Mouse (Mus musculus): ENCODE measurements around the gene Crocc. TPM values are rescaled to one million over a fixed set of nuclear protein-coding genes. Genes with fewer than 3 reads are reported as not detected.

Crocc gene
- total RNA-seq, 2 experiments from 2014 or later: 36.3 to 41.7 TPM

DNA sequence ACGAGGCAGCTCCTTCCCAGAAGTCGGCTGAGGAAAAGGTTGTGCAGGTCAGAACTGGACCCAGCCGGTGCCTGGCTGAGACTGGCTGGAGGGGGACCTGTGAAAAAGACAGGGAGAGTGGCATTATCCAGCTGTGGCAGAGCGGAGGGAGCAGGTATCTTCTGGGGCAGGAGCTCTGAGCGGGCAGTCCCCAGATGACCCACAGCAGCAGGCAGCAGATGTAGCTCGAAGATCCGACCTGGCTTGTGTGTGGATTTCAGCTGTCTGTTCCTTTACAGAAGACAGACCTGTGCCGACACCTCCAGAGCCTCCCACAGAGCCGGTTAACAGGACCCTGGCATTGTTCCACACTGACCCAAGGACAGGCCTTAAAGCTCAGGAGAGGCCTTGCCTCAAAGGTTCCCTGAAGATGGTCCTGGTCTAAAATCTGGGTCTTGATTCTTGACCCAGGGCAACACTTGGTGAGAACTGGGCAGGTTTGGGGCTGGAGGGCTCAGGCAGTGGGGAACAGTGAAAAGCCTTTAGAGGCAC, 7.2 kb upstream of the Crocc start:
- DNase-seq (ENCODE audit: low spot score in 2 of 2): no peak

DNA sequence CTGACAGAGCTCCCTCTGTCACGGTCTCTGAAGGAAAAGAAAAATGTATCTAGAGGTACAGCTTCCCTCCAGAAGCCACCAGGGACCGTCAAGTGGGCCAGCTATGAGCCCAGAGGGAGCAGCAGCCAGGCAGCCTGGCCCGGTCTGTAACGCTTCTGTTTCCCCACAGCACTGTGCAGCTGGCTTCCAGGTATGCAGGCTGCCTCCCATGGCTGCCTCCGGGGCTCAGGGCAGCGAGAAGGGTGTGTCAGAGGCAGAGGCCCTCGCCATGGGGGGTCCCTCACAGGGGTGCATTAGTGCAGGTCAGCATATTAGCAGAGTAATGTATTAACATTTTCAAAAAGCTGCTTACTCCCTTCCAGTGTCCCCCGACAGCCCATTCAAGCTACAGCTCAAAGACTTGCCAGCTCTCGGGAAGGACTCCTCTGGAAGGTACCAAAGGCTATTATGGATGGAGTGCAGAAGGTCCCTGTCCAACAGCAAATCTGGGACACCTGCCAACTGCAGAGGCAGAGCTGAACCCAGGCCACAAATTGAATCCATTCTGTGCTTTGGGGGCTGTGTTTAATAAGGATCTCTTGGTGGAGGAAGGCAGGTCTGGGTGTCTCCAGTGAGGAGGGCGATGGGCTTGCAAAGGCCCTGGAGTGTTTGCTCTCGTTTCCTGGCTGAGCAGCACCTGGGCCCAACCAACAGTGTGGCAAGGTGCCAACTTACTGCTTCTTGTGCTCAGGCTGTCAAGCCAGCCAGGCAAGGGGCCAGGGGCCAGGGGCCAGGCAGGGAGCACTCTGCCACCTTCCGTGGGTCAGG, 6.6 kb upstream of the Crocc start:
- no peak for DNase-seq (ENCODE audit: low spot score in 2 of 2)

GRCm38 (mm10) chr4:141065123-141065522, 4.8 kb upstream of the Crocc start:
- DNase-seq (ENCODE audit: low spot score in 2 of 2): peak; percentile 74 to 84

GRCm38 (mm10) chr4:141064104-141064659, 3.8 kb upstream of the Crocc start:
- no peak for DNase-seq (ENCODE audit: low spot score in 2 of 2)

DNA sequence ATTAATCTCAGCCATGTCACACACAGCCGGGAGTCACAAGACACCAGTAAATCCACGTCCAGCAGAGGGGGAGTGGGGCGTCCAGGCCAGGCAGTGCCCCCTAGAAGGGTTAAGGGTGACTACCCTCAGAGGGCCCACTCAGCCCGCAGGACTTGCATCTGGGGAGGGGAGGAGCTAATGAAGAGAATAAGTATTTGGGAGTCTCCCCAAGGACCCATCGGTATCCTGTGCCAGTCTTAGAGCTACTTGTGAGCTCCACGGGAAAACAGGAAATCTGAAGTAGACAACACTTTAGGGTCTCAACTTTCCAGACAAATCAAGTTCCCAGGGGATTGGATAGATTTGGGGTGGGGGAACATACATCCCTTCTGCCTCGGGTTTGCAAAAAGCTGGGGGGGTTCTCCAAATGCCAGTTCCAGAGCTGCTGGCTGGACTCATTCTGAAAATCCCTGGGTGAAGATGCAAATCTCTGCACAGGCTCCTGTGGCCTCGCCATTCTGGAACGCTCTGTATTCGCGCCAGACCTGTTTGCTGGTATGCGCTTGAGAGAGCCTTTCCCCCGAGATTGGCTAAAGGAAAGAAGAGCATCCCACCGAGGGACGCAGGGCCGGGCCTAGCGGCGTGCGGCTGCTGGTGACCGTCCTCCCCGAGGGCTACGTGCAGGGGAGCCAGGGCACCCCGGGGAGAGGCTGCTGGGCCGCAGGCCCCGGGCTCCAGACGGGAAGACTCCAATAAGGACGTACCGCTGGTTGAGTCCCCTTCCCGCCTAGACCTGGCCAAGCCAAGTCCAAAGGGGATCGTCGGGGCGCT, 529 bp downstream of the Crocc start:
- no peak for DNase-seq (ENCODE audit: low spot score in 2 of 2)

DNA sequence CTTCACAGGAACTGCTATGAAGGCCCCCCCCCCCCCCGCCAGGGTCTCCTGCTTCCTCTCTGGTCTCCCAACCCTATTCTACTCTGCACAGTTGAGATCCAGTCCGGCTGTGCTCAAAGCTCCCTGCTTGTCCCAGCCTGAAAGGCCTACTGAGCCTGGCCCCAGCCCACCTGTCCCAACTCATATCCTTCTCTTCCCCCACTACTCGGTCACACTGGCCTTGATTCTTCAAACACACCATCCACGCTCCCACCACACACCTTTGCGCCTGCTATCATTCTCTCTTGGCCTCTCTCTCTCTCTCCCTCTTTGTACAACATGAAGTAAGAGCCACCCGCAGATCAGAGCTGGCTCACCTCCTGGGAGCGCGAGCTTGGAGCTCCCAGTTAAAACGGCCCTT, 1.5 kb downstream of the Crocc start:
- DNase-seq (ENCODE audit: low spot score in 2 of 2): no peak

DNA sequence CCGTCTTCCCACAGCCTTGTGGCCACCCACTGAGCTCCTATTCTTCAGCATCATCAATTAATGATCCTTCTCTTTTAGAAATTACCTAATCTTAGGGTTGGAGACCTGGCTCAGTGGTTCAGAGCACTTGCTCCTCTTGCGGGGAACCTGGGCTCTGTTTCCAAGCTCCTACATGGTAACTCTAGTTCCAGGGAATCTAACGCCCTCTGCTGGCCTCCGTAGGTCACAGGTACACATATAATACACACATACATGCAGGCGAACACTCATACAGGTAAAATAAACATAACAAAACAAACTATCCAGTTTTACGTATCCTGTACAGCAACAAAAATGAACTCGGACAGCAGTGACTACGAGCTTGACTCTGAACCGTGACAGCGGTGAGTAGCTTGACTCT, 3.4 kb downstream of the Crocc start:
- DNase-seq (ENCODE audit: low spot score in 2 of 2): no peak

DNA sequence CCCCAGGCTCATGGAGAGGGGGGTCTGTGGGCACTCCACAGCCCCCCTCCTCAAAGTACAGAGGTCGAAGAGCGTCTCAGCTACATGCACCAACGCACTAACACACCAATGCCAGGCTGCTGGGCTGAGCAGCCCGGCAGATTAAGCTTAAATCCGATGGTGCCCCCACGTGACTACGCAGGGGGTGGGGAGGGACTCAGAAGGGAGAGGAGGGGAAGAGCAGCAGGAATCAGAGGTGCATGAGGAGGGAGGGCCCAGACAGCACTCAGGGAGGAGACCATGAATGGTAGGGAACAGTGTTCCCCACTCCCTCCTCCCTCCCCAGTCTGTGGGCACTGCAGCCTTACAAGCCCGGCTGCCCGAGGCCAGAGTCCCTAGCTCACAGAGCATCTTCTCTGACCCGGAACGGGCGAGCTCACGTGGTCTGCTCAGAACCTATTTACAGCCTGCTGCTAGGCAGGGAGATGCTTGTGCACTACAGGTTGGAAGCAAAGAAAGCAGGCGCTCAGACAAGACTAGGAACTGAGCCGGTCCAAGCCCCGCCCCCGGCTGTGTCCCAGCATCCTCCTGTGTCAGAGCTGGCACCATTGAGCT, 6.7 kb downstream of the Crocc start:
- peak; percentile 67 to 73 for DNase-seq (ENCODE audit: low spot score in 2 of 2)

- no peak for DNase-seq (ENCODE audit: low spot score in 2 of 2)
Measured at GRCm38 (mm10) chr4:141053138-141053537, 7.2 kb downstream of the Crocc start.

GRCm38 (mm10) chr4:141052442-141052841, 7.9 kb downstream of the Crocc start:
- no peak for DNase-seq (ENCODE audit: low spot score in 2 of 2)

DNA sequence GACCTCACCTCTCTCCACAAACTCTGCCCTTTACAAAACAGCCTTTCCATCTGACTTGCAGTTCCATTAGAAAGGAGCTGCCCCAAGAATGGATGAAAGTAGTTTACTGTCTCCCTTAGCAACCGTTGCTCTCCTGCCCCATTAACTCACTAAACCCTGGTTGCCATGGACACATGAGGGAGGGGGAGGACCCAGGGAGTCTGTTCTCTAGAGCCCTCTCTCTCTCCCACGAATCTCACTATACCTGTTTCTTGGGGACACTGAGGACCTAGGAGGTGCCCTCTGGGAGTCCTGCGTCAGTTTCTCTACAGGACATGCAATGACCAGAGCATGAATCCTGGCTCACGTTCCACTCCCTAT, 10.9 kb downstream of the Crocc start:
- peak; percentile 40 to 67 for DNase-seq (ENCODE audit: low spot score in 2 of 2)

DNA sequence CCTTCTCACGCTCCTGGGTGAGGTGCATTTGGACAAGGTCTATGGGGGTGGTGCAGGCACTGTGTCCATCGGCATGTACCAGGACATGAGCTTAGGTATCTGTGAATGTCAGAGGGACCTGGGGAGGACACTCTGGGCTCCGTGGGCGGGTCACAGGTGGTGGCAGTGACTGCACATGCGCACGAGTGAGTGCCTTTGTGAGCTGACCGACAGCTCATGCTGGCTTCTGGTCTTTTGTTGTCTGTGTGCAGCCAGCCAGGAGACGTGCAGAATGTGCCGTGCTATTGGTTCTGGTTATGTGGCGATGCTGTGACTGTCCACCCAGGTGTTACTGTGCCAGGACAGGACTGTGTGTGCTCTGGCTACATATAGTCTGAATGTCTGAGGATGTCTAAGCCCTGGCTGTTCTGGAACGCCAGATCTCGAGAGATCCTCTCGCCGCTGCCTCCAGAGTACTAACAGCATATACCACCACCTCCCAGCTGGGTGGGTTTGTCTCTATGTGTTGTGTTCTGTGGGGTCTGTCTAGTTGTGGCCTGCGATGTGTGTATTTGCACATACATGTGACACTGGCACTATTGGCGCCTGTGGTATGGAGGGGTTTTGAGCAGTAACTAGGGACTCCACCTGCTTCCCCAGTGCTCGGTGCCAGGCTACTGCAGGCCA, 11.4 kb downstream of the Crocc start:
- no peak for DNase-seq (ENCODE audit: low spot score in 2 of 2)

DNA sequence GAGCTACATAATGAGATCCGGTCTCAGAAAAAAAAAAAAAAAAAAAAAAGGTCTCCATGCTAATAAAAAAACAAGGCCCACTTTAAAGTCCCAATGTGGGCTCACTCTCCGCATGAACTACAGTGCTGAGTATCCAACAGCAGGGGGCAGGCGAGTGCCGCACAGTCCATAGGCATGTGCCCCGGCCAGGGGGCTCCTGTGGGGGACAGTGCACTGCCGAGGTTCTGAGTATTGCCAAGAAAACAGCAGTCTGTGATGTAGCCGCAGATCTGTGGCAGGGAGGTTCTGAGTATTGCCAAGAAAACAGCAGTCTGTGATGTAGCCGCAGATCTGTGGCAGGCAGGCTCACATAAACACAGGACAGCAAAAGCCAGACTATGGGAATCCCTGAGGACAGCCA, 15.5 kb downstream of the Crocc start:
- DNase-seq (ENCODE audit: low spot score in 2 of 2): peak; percentile 61 to 67

DNA sequence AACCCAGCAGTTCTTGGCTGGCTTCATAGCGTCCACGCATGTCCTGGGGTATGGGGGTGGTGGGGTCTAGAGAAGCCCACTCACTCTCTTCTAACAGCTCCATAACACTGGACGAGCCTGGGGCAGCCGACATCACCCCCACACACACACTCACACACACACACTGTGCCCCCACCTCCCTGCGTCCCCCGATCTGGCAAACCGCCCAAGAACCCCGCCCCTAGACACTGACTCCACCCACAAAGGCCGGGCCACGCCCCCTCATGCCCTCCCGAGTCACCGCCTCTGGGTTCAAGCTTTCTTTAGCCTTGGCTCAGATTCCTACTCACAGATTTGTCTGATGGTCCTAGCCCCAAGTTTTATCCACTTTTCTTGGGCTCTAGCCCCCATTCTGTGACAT, 19.2 kb downstream of the Crocc start:
- DNase-seq (ENCODE audit: low spot score in 2 of 2): no peak

DNA sequence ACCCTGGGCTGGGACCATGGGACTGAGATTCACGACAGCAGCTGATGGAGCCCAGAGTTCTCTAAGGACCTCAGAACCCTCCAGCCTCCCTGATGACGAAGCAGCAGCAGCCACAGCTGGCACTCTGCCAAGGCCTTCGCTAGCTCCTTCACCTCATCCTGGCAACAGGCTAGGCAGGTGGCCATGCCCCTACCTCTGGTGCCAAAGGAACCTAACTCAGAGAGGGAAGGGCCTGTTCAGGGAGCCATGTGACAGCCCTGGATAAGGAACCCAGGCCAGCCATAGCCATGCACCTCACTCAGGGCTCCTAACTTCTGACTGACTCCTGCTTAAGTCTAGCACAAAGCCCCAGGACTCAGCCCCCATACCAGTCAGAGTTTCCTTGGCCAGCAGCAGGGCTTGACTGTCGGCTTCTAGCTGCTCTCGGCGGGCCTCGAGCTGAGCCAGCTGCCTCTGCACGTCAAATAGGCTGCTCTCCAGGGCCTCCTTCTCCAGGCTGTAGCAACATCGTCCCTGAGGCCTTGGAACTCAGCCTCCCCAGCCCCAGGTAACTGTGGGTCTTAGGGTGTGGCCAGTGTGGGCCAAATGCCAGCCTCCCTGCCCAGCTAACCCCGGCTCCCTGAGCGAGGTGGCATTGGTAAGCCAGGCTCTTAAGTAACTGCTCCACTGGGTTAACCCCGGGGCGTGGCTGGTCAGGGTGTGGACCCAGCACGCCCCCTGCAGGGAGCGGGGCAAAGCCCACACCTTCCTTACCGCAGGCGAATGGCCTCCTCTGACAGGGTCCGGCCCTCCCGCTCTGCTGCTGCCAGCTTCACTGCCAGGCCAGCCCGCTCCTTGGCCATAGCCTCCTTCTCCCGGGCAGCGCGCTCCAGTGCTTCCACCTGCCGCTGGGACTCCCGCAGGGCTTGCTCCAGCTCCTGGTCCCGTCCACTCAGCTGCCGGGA, 26.5 kb downstream of the Crocc start:
- DNase-seq (ENCODE audit: low spot score in 2 of 2): no peak

DNA sequence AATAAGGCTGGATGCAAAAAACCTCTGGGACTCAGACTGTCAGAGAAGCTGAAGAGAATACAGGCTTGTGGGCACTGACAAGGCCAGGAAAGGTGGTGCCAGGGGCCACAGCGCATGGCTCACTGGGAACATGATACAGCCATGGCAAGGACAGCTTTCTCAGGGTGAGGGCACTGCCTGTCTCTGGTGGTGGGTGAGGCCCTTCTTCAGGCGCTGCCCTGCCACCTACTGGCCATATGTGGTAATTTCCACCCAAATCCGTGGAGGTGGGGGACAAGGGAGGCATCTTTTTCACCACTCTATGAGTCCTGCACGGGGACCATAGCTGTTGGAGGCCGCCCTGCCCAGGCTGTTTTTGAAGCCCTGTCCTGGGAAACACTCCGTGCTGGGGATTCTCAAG, 28.6 kb downstream of the Crocc start:
- DNase-seq (ENCODE audit: low spot score in 2 of 2): peak; percentile 78 to 81

GRCm38 (mm10) chr4:141030541-141031206, 29.7 kb downstream of the Crocc start:
- no peak for DNase-seq (ENCODE audit: low spot score in 2 of 2)

GRCm38 (mm10) chr4:141024992-141025391, 35.4 kb downstream of the Crocc start:
- no peak for DNase-seq (ENCODE audit: low spot score in 2 of 2)

DNA sequence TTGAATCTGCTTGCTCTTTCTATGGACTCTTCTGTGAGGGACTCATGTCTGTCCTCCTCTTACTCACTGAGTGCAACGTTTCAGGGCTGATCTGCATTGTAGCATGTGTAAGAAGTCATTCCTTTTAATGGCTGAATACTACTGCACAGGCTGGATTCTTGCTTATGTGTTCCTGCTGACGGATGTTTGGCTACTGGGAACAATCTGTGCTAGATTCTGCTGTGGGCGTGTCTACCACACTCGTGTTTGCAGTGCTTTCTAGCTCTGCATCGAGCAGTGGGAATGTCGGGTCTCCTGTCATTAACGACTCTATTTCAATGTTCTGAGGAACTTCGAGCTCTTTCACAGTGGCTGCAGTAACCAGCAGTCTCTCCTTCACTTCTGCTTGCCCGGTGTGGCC, 36.3 kb downstream of the Crocc start:
- DNase-seq (ENCODE audit: low spot score in 2 of 2): peak in 1 of 2 experiments; percentile 54

All from layer of hippocampus, postnatal 14 days (tissue).